Mouse (Mus musculus) midbrain, embryonic 14.5 days (tissue): ENCODE data around the gene Larp6. TPM values are rescaled to one million over a fixed set of nuclear protein-coding genes. Genes with fewer than 3 reads are reported as not detected.
A peak's percentile ranks its signal among the peaks of the same experiment; 100 is the strongest.

Source experiments
- ATAC-seq: fragments of 200-750 bp; cut with Nextera tagmentation; 2 replicates; pipeline ENCODE4 v1.8.0; 2017; ENCODE audit warnings: moderate number of reproducible peaks, moderate library complexity; ENCODE audit not compliant: low FRiP score, low TSS enrichment
- DNase-seq: peaks from one replicate; pipeline ENCODE4 v3.0.0-alpha.2; 2015
- H3K27ac ChIP-seq: fragments of 300-500 bp; sonication (generic); replicated peaks from 2 replicates; pipeline ENCODE4 v1.5.1; 2014; ENCODE audit warnings: mild to moderate bottlenecking, low read depth, low read length, moderate library complexity
- H3K27me3 ChIP-seq: fragments of 300-500 bp; sonication (generic); 2 replicates; pipeline ENCODE4 v1.6.1; 2014; ENCODE audit warnings: low read length, control low read depth, mixed read lengths; ENCODE audit not compliant: control insufficient read depth, insufficient read depth
- H3K36me3 ChIP-seq: fragments of 300-500 bp; sonication (generic); 2 replicates; pipeline ENCODE4 v1.6.1; 2014; ENCODE audit warnings: low read length, control low read depth; ENCODE audit not compliant: control insufficient read depth, insufficient read depth
- H3K4me1 ChIP-seq: fragments of 300-500 bp; sonication (generic); 2 replicates; pipeline ENCODE4 v1.6.1; 2014; ENCODE audit warnings: mild to moderate bottlenecking, antibody characterized with exemption, low read length, control low read depth; ENCODE audit not compliant: control insufficient read depth, insufficient read depth
- H3K4me2 ChIP-seq: fragments of 300-500 bp; sonication (generic); 2 replicates; pipeline ENCODE4 v1.6.1; 2014; ENCODE audit warnings: mild to moderate bottlenecking, low read length, moderate library complexity
- H3K4me3 ChIP-seq: fragments of 300-500 bp; sonication (generic); replicated peaks from 2 replicates; pipeline ENCODE4 v1.5.1; 2014; ENCODE audit warnings: low read depth, low read length
- H3K9ac ChIP-seq: fragments of 300-500 bp; sonication (generic); replicated peaks from 2 replicates; pipeline ENCODE4 v1.6.1; 2014; ENCODE audit warnings: mild to moderate bottlenecking, low read length, moderate library complexity
- H3K9me3 ChIP-seq: fragments of 300-500 bp; sonication (generic); 2 replicates; pipeline ENCODE4 v1.6.1; 2016; ENCODE audit warnings: low read length, control low read depth, mixed read lengths; ENCODE audit not compliant: control insufficient read depth
- WGBS: fragments of 180-500 bp; shearing (Covaris S2); extraction: QIAGEN DNeasy Blood & Tissue Kit; methylation state at CpG from one replicate; pipeline ENCODE4 v1.1.7; 2014; 5-methylcytosine and 5-hydroxymethylcytosine counted together
- polyA plus RNA-seq: library from polyadenylated mRNA; unstranded; fragments of >200 nt; fragmentation: Nextera tagmentation; extraction: Ambion mirVana; gene quantifications from 2 replicates; pipeline ENCODE4 v1.2.1, GENCODE M21; 2014

The Larp6 gene
- polyA plus RNA-seq, 1 experiment from 2014 or later, result 13.7 TPM

GRCm38 (mm10) chr9:60681005-60681404 is 31.8 kb upstream of the Larp6 start:
- DNase-seq (peak; percentile 17), ATAC-seq (no peak)
- peaks cover 82% of the 10 kb centered on the region for H3K36me3 ChIP-seq
- no peaks in the 10 kb centered on the region for H3K27me3 ChIP-seq
- WGBS, result 86% methylated on average over 3 of the region's 3 CpGs
- H3K4me2 ChIP-seq, result no peak overlapping the region
- H3K9me3 ChIP-seq, result no peaks in the 10 kb centered on the region
- no peak overlapping the region for H3K27ac ChIP-seq
- no peak overlapping the region for H3K4me3 ChIP-seq
- peaks cover 4% of the 10 kb centered on the region for H3K4me1 ChIP-seq
- no peak overlapping the region for H3K9ac ChIP-seq

GRCm38 (mm10) chr9:60682753-60683152 is 30.0 kb upstream of the Larp6 start:
- Histone ChIP-seq H3K36me3 (peaks cover 65% of the 10 kb centered on the region), H3K27ac (no peak overlapping the region)
- 92% methylated on average over 4 of the region's 4 CpGs for WGBS

GRCm38 (mm10) chr9:60687415-60687814 is 25.4 kb upstream of the Larp6 start:
- peak overlapping the region; percentile 59 for H3K9ac ChIP-seq
- H3K27me3 ChIP-seq, result no peaks in the 10 kb centered on the region
- H3K4me2 ChIP-seq, result peak overlapping the region; percentile 63
- no peaks in the 10 kb centered on the region for H3K9me3 ChIP-seq
- peak overlapping the region; percentile 98 for H3K27ac ChIP-seq
- ATAC-seq (peak; percentile 71; the same call in 1 of the 2 replicates), DNase-seq (peak; percentile 79)
- H3K36me3 ChIP-seq, result peaks cover 23% of the 10 kb centered on the region
- WGBS, result under 1% methylated on average over 7 of the region's 7 CpGs
- peaks cover 10% of the 10 kb centered on the region for H3K4me1 ChIP-seq
- peak overlapping the region; percentile 53 for H3K4me3 ChIP-seq

More at GRCm38 (mm10) chr9:60682753-60683152, 30.0 kb upstream of the Larp6 start:
- H3K4me3 ChIP-seq, result no peak overlapping the region
- H3K27me3 ChIP-seq, result no peaks in the 10 kb centered on the region
- no peaks in the 10 kb centered on the region for H3K9me3 ChIP-seq
- no peak overlapping the region for H3K4me2 ChIP-seq
- H3K4me1 ChIP-seq, result peaks cover 10% of the 10 kb centered on the region
- no peak for ATAC-seq
- no peak for DNase-seq
- H3K9ac ChIP-seq, result no peak overlapping the region

GRCm38 (mm10) chr9:60687891-60688324 is 24.9 kb upstream of the Larp6 start, which contains the start of gene Lrrc49:
Gene Lrrc49 (minus strand): TSS chr9:60688158.
- Histone ChIP-seq H3K27me3 (no peaks in the 10 kb centered on the region), H3K4me3 (peak within 1 kb of the TSS; percentile 53), H3K9ac (peak within 1 kb of the TSS; percentile 59), H3K36me3 (peaks cover 18% of the 10 kb centered on the region), H3K4me2 (peak within 1 kb of the TSS; percentile 63), H3K9me3 (no peaks in the 10 kb centered on the region), H3K27ac (peak within 1 kb of the TSS; percentile 98), H3K4me1 (peaks cover 10% of the 10 kb centered on the region)
- ATAC-seq, result peak; percentile 95
- DNase-seq, result peak; percentile 97
- WGBS, result under 1% methylated on average over 21 of the region's 21 CpGs

- no peak overlapping the region for H3K9ac ChIP-seq
- H3K4me2 ChIP-seq, result no peak overlapping the region
- H3K36me3 ChIP-seq, result no peaks in the 10 kb centered on the region
- no peak overlapping the region for H3K27ac ChIP-seq
- DNase-seq (no peak), ATAC-seq (no peak)
- WGBS, result 79% methylated on average over 4 of the region's 4 CpGs
- H3K4me1 ChIP-seq, result no peaks in the 10 kb centered on the region
- H3K4me3 ChIP-seq, result no peak overlapping the region
- no peaks in the 10 kb centered on the region for H3K9me3 ChIP-seq
- H3K27me3 ChIP-seq, result no peaks in the 10 kb centered on the region
These were observed 20.2 kb upstream of the Larp6 start for GRCm38 (mm10) chr9:60692624-60693023.

- H3K36me3 ChIP-seq, result no peaks in the 10 kb centered on the region
- WGBS, result 56% methylated on average over 2 of the region's 2 CpGs
- H3K27ac ChIP-seq, result no peak overlapping the region
- no peaks in the 10 kb centered on the region for H3K9me3 ChIP-seq
- ATAC-seq, result no peak
- H3K9ac ChIP-seq, result no peak overlapping the region
- DNase-seq, result no peak
- H3K4me1 ChIP-seq, result no peaks in the 10 kb centered on the region
- H3K4me2 ChIP-seq, result no peak overlapping the region
- H3K4me3 ChIP-seq, result no peak overlapping the region
- H3K27me3 ChIP-seq, result no peaks in the 10 kb centered on the region
These were observed 18.8 kb upstream of the Larp6 start for GRCm38 (mm10) chr9:60693986-60694385.

GRCm38 (mm10) chr9:60696271-60696985 is 16.4 kb upstream of the Larp6 start:
- Histone ChIP-seq H3K4me3 (no peak overlapping the region), H3K4me1 (no peaks in the 10 kb centered on the region), H3K27me3 (no peaks in the 10 kb centered on the region), H3K9ac (no peak overlapping the region), H3K36me3 (no peaks in the 10 kb centered on the region), H3K4me2 (no peak overlapping the region), H3K27ac (no peak overlapping the region), H3K9me3 (no peaks in the 10 kb centered on the region)
- WGBS, result 74% methylated on average over 6 of the region's 6 CpGs
- no peak for ATAC-seq
- no peak for DNase-seq

- Histone ChIP-seq H3K4me1 (no peaks in the 10 kb centered on the region), H3K9ac (no peak overlapping the region), H3K9me3 (no peaks in the 10 kb centered on the region), H3K27ac (no peak overlapping the region), H3K4me2 (no peak overlapping the region), H3K27me3 (no peaks in the 10 kb centered on the region), H3K36me3 (no peaks in the 10 kb centered on the region), H3K4me3 (no peak overlapping the region)
- DNase-seq (peak; percentile 49), ATAC-seq (no peak)
- WGBS, result 73% methylated on average over 18 of the region's 18 CpGs
These were observed 13.1 kb upstream of the Larp6 start for GRCm38 (mm10) chr9:60699581-60700231.
